Mouse (Mus musculus) bone marrow macrophage, adult 2 months (primary cell): ENCODE data around the gene Entpd5.

Experiments
- CTCF ChIP-seq: IDR thresholded peaks from 2 replicates; pipeline ENCODE4 v1.5.1; 2012; ENCODE audit warnings: low read depth, mild to moderate bottlenecking, low read length, moderate library complexity
- POLR2A ChIP-seq: IDR thresholded peaks from 2 replicates; pipeline ENCODE4 v1.6.1; 2012; ENCODE audit warnings: mild to moderate bottlenecking, low read depth, low read length, borderline replicate concordance

- TF ChIP-seq CTCF, result no peak; the same call in 1 of the 2 replicates
- TF ChIP-seq POLR2A, result no peak
Observed at GRCm38 (mm10) chr12:84347192-84347591, 61.6 kb downstream of the Entpd5 start.
